Mouse (Mus musculus) intestine, embryonic 14.5 days (tissue): ENCODE data around the gene Adamts14. TPM values are rescaled to one million over a fixed set of nuclear protein-coding genes. Genes with fewer than 3 reads are reported as not detected.

Experiments used
- ATAC-seq: fragments of 200-750 bp; cut with Nextera tagmentation; replicated peaks from 2 replicates; pipeline ENCODE4 v1.8.0; 2017; ENCODE audit warnings: low read depth, moderate number of reproducible peaks, moderate TSS enrichment, moderate library complexity; ENCODE audit not compliant: low FRiP score, low TSS enrichment
- DNase-seq: peaks from one replicate; pipeline ENCODE4 v3.0.0-alpha.2; 2018; ENCODE audit warnings: low spot score
- H3K27ac ChIP-seq: fragments of 300-500 bp; sonication (generic); 2 replicates; pipeline ENCODE4 v1.5.1; 2014; ENCODE audit warnings: low read depth, mild to moderate bottlenecking, control low read depth
- H3K27me3 ChIP-seq: fragments of 300-500 bp; sonication (generic); replicated peaks from 2 replicates; pipeline ENCODE4 v1.6.1; 2014; ENCODE audit warnings: low read length, control low read depth; ENCODE audit not compliant: control insufficient read depth, insufficient read depth
- H3K36me3 ChIP-seq: fragments of 300-500 bp; sonication (generic); 2 replicates; pipeline ENCODE4 v1.6.1; 2014; ENCODE audit warnings: low read length, control low read depth; ENCODE audit not compliant: control insufficient read depth, insufficient read depth
- H3K4me1 ChIP-seq: fragments of 300-500 bp; sonication (generic); replicated peaks from 2 replicates; pipeline ENCODE4 v1.6.1; 2014; ENCODE audit warnings: low read length, control low read depth, mixed read lengths; ENCODE audit not compliant: control insufficient read depth, insufficient read depth
- H3K4me2 ChIP-seq: fragments of 300-500 bp; sonication (generic); 2 replicates; pipeline ENCODE4 v1.6.1; 2014; ENCODE audit warnings: low read length
- H3K4me3 ChIP-seq: fragments of 300-500 bp; sonication (generic); 2 replicates; pipeline ENCODE4 v1.5.1; 2014; ENCODE audit warnings: low read depth, low read length, control low read depth, mixed read lengths
- H3K9ac ChIP-seq: fragments of 300-500 bp; sonication (generic); 2 replicates; pipeline ENCODE4 v1.6.1; 2014; ENCODE audit warnings: mild to moderate bottlenecking, low read length
- H3K9me3 ChIP-seq: fragments of 300-500 bp; sonication (generic); 2 replicates; pipeline ENCODE4 v1.6.1; 2016; ENCODE audit warnings: low read length, control low read depth; ENCODE audit not compliant: control insufficient read depth
- WGBS: fragments of 180-500 bp; shearing (Covaris S2); extraction: QIAGEN DNeasy Blood & Tissue Kit; methylation state at CpG from one replicate; pipeline ENCODE4 v1.1.7; 2014; 5-methylcytosine and 5-hydroxymethylcytosine counted together
- polyA plus RNA-seq: library from polyadenylated mRNA; unstranded; fragments of >200 nt; fragmentation: Nextera tagmentation; extraction: Ambion mirVana; gene quantifications from 2 replicates; pipeline ENCODE4 v1.2.1, GENCODE M21; 2014

The Adamts14 gene
- polyA plus RNA-seq, 1 experiment from 2014 or later = 1.2 TPM

DNA sequence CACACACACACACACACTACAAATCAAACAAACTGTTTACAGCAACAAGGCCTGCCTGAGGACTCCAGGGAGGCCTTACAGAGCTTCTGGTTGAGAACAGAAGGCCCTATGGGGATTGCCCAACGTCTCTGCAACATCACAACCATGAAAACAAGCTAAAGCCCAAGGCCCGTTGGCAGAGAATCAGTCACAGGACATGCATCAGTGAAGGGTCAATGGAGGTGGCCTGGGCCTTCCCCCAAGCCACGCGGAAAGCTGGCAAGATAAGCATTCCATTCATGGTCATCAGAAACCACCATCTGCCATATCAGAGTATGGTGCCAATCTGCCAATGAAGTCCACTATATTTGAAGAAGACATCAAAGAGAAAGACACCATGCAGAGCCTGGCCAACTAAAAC, 112.6 kb downstream of the Adamts14 start:
- H3K9me3 ChIP-seq = no peaks in the 10 kb centered on the region
- no peak overlapping the region for H3K4me2 ChIP-seq
- ATAC-seq (no peak), DNase-seq (no peak)
- H3K4me1 ChIP-seq = no peaks in the 10 kb centered on the region
- WGBS = 78% methylated on average over 4 of the region's 4 CpGs
- no peaks in the 10 kb centered on the region for H3K36me3 ChIP-seq
- no peak overlapping the region for H3K27ac ChIP-seq
- no peak overlapping the region for H3K4me3 ChIP-seq
- H3K27me3 ChIP-seq = no peaks in the 10 kb centered on the region
- no peak overlapping the region for H3K9ac ChIP-seq

DNA sequence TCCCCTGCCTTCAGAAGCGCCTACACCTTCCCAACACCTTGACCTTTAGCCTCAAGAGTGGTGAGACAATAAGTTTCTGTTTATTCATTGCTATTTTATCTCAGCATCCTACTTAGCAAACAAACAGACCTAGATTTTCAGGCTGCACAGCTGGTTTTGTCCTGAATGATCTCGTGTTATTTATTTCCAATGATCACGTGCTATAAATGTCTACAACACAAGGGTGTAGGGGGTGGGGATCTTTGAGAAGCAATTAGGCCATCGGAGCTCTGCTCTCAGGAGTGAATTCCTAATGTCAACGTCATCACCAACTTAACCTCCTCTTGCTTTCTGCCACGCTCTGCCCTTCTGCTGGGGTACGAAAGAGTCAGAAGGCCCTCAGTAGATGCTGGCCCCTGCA, 113.1 kb downstream of the Adamts14 start:
- no peaks in the 10 kb centered on the region for H3K27me3 ChIP-seq
- no peak overlapping the region for H3K4me2 ChIP-seq
- ATAC-seq = no peak
- 67% methylated on average over 7 of the region's 7 CpGs for WGBS
- no peak for DNase-seq
- H3K9me3 ChIP-seq = no peaks in the 10 kb centered on the region
- no peak overlapping the region for H3K27ac ChIP-seq
- H3K36me3 ChIP-seq = no peaks in the 10 kb centered on the region
- H3K4me1 ChIP-seq = no peaks in the 10 kb centered on the region
- H3K9ac ChIP-seq = no peak overlapping the region
- no peak overlapping the region for H3K4me3 ChIP-seq

- 51% methylated on average over 3 of the region's 3 CpGs for WGBS
- no peak for ATAC-seq
Observed at GRCm38 (mm10) chr10:61158594-61158993, 114.6 kb downstream of the Adamts14 start.

GRCm38 (mm10) chr10:61156453-61156852, 116.8 kb downstream of the Adamts14 start:
- Histone ChIP-seq H3K4me3 (no peak overlapping the region), H3K27me3 (no peaks in the 10 kb centered on the region), H3K4me1 (no peaks in the 10 kb centered on the region), H3K9ac (no peak overlapping the region), H3K4me2 (no peak overlapping the region), H3K36me3 (no peaks in the 10 kb centered on the region), H3K27ac (no peak overlapping the region), H3K9me3 (no peaks in the 10 kb centered on the region)
- DNase-seq (no peak), ATAC-seq (no peak)
- 96% methylated on average over 2 of the region's 2 CpGs for WGBS

More at GRCm38 (mm10) chr10:61158594-61158993, 114.6 kb downstream of the Adamts14 start:
- Histone ChIP-seq H3K27me3 (no peaks in the 10 kb centered on the region), H3K4me1 (no peaks in the 10 kb centered on the region), H3K4me3 (no peak overlapping the region), H3K9me3 (no peaks in the 10 kb centered on the region), H3K9ac (no peak overlapping the region), H3K4me2 (no peak overlapping the region), H3K36me3 (no peaks in the 10 kb centered on the region), H3K27ac (no peak overlapping the region)
- no peak for DNase-seq

- no peaks in the 10 kb centered on the region for H3K27me3 ChIP-seq
- H3K27ac ChIP-seq = no peak overlapping the region
- no peak overlapping the region for H3K9ac ChIP-seq
- no peak for DNase-seq
- no peak overlapping the region for H3K4me3 ChIP-seq
- 82% methylated on average over 3 of the region's 3 CpGs for WGBS
- no peak overlapping the region for H3K4me2 ChIP-seq
- no peaks in the 10 kb centered on the region for H3K36me3 ChIP-seq
- ATAC-seq = no peak
- H3K4me1 ChIP-seq = no peaks in the 10 kb centered on the region; the same call in 1 of the 2 replicates
- H3K9me3 ChIP-seq = no peaks in the 10 kb centered on the region
Observed at GRCm38 (mm10) chr10:61155611-61156010, 117.6 kb downstream of the Adamts14 start.

DNA sequence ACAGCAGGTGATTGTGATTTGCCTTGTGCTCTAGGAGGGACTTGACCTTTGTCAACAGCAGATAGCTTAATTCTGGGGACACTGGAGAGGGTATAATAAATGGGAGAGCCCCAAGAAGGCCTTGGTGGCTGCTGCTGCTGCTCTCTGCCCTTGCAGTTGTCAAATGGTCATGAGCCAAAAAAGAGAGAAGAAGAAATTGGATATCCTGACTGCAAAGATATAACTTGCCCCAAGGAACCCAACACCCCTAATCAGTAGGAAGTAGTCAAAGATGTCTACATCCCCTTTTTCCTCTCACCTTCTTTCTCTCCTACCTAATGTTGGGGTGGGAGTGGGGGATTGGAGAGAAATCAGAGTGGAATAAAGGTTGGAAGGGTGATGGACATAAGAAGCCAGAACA, 121.1 kb downstream of the Adamts14 start:
- Histone ChIP-seq H3K27ac (no peak overlapping the region), H3K9ac (no peak overlapping the region), H3K27me3 (no peaks in the 10 kb centered on the region), H3K4me1 (peaks cover 3% of the 10 kb centered on the region; the same call in 1 of the 2 replicates), H3K4me2 (no peak overlapping the region), H3K9me3 (no peaks in the 10 kb centered on the region), H3K36me3 (no peaks in the 10 kb centered on the region), H3K4me3 (no peak overlapping the region)
- no peak for ATAC-seq
- no peak for DNase-seq

- Histone ChIP-seq H3K4me3 (no peak overlapping the region), H3K36me3 (no peaks in the 10 kb centered on the region), H3K27ac (no peak overlapping the region), H3K9ac (no peak overlapping the region), H3K4me2 (no peak overlapping the region), H3K27me3 (no peaks in the 10 kb centered on the region), H3K9me3 (no peaks in the 10 kb centered on the region), H3K4me1 (peaks cover 3% of the 10 kb centered on the region; the same call in 1 of the 2 replicates)
- WGBS = 17% methylated on average over 6 of the region's 6 CpGs
- no peak for DNase-seq
- no peak for ATAC-seq
Observed at GRCm38 (mm10) chr10:61150616-61151015, 122.6 kb downstream of the Adamts14 start.

GRCm38 (mm10) chr10:61149476-61149875, 123.8 kb downstream of the Adamts14 start:
- WGBS = 72% methylated on average over 3 of the region's 3 CpGs
- ATAC-seq (no peak), DNase-seq (no peak)
- H3K4me1 ChIP-seq = peaks cover 3% of the 10 kb centered on the region; the same call in 1 of the 2 replicates
- no peaks in the 10 kb centered on the region for H3K36me3 ChIP-seq
- no peaks in the 10 kb centered on the region for H3K27me3 ChIP-seq
- no peak overlapping the region for H3K27ac ChIP-seq
- H3K9me3 ChIP-seq = no peaks in the 10 kb centered on the region
- H3K4me3 ChIP-seq = no peak overlapping the region
- H3K4me2 ChIP-seq = no peak overlapping the region
- H3K9ac ChIP-seq = no peak overlapping the region

GRCm38 (mm10) chr10:61147157-61148040, 125.8 kb downstream of the Adamts14 start, which contains the start of gene Sgpl1:
Gene Sgpl1, minus strand, starts transcription at chr10:61147703.
- ATAC-seq (peak; percentile 88), DNase-seq (peak; percentile 95)
- Histone ChIP-seq H3K4me3 (peak within 1 kb of the TSS; percentile 72), H3K27ac (peak within 1 kb of the TSS; percentile 93), H3K9ac (peak within 1 kb of the TSS; percentile 82), H3K4me1 (peaks cover 3% of the 10 kb centered on the region; the same call in 1 of the 2 replicates), H3K9me3 (no peaks in the 10 kb centered on the region), H3K4me2 (peak within 1 kb of the TSS; percentile 70), H3K36me3 (0 out of 2 replicates have a peak, but pooled peaks cover 9% of the 10 kb centered on the region), H3K27me3 (no peaks in the 10 kb centered on the region)
- WGBS = under 1% methylated on average over 79 of the region's 82 CpGs
